ENCODE assay signal across 9 mouse cellular contexts in the genomic region with DNA sequence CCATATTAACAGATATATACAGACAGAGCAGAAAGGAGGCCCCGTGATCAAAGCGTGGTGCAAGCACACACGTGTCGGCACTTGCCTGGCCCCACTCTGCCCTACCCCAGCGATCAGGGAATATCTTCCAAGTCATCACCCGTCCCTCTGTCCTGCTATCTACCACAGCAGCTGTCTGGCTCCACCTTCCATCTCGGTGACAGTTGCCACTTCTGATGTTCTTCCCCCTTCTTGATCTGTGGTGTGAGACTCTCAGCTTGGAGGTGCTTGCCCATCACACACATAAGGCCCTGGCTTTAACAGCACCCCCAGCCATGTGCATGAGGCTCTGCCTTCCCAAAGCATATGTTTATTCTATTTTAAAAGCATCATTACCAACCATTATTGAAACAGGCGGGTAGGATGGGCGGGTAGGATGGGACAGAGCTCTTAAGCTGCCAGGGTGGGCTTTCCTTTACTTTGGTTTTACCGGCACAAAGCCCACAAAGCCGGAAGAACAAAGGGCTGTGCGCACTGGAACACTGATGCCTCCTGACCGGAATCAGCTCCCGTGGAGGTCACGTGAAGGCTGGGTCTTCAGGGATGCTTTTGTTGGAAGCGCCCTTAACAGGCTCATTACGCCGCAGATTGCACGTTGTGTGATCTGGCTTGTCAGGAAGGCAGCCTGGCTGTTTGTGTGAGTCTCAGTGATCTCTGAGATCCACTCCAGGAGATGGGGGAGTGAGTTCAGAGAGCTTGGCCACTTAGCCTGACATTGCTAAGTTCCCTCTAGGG. TPM values are rescaled to one million over a fixed set of nuclear protein-coding genes. Genes with fewer than 3 reads are reported as not detected.
DNase-seq lines count a peak whose midpoint lies in the region; ATAC-seq lines count a peak whose summit lies in the region.
"Had no signal": no experiment of that assay in that cellular context is flagged by ENCODE, and none has a peak within 500 bp of the region (broad histone marks: within the 10 kb centered on the region; RNA-seq: fewer than 3 reads in every experiment).

No protein-coding gene starts in this region.

- H3K36me3 ChIP-seq in hindbrain, embryonic 12.5 days = no peaks in the 10 kb centered on the region
- no peaks in the 10 kb centered on the region for H3K36me3 ChIP-seq in midbrain, embryonic 15.5 days (replicated peaks)
- no peaks in the 10 kb centered on the region for H3K36me3 ChIP-seq in kidney, embryonic 16.5 days (ENCODE audit: insufficient read depth, low read length)

- ATAC-seq in hindbrain, embryonic 12.5 days (ENCODE audit: low FRiP score) = peak; percentile 65
- ATAC-seq in midbrain, embryonic 15.5 days (replicated peaks) = peak; percentile 77
- no peak for ATAC-seq in activated CD4-positive, CD25-positive, alpha-beta regulatory T cell, adult 4 months
- ATAC-seq in kidney, embryonic 16.5 days (ENCODE audit: low FRiP score, low TSS enrichment) = no peak

- peak; percentile 97 for DNase-seq in MEL-GATA-1-ER (ENCODE audit: extremely low read depth, low read depth)
- peak; percentile 84 for DNase-seq in c-Kit-positive CD71-positive TER-119-positive erythroid progenitor cells, embryonic 14.5 days (ENCODE audit: low spot score)
- DNase-seq in lung, postnatal 14 days = no peak
- no peak for DNase-seq in layer of hippocampus, adult 11-12 months (ENCODE audit: low spot score)

- 37% methylated on average over 19 of the region's 19 CpGs for WGBS in hindbrain, embryonic 12.5 days
- WGBS in midbrain, embryonic 15.5 days = 21% methylated on average over 19 of the region's 19 CpGs
- 41% methylated on average over 19 of the region's 19 CpGs for WGBS in kidney, embryonic 16.5 days

- peak overlapping the region; percentile 23 for H3K9ac ChIP-seq in hindbrain, embryonic 12.5 days
- H3K9ac ChIP-seq in midbrain, embryonic 15.5 days = no peak overlapping the region
- no peak overlapping the region for H3K9ac ChIP-seq in kidney, embryonic 16.5 days (replicated peaks; ENCODE audit: low read length)

- no peak overlapping the region for H3K4me3 ChIP-seq in hindbrain, embryonic 12.5 days
- no peak overlapping the region for H3K4me3 ChIP-seq in midbrain, embryonic 15.5 days
- H3K4me3 ChIP-seq in kidney, embryonic 16.5 days (ENCODE audit: low read length) = no peak overlapping the region

- H3K27me3 ChIP-seq in hindbrain, embryonic 12.5 days = no peaks in the 10 kb centered on the region
- no peaks in the 10 kb centered on the region for H3K27me3 ChIP-seq in midbrain, embryonic 15.5 days (replicated peaks)
- H3K27me3 ChIP-seq in kidney, embryonic 16.5 days (ENCODE audit: insufficient read depth, low read length) = no peaks in the 10 kb centered on the region

- H3K9me3 ChIP-seq in hindbrain, embryonic 12.5 days (replicated peaks) = no peaks in the 10 kb centered on the region
- H3K9me3 ChIP-seq in midbrain, embryonic 15.5 days = no peaks in the 10 kb centered on the region
- H3K9me3 ChIP-seq in kidney, embryonic 16.5 days (ENCODE audit: low read length) = no peaks in the 10 kb centered on the region

- H3K4me1 ChIP-seq in hindbrain, embryonic 12.5 days = peaks cover 35% of the 10 kb centered on the region
- H3K4me1 ChIP-seq in midbrain, embryonic 15.5 days = peaks cover 28% of the 10 kb centered on the region
- H3K4me1 ChIP-seq in kidney, embryonic 16.5 days (ENCODE audit: insufficient read depth, low read length) = peaks cover 33% of the 10 kb centered on the region

- peak overlapping the region; percentile 34 for H3K4me2 ChIP-seq in hindbrain, embryonic 12.5 days (replicated peaks)
- H3K4me2 ChIP-seq in midbrain, embryonic 15.5 days = peak overlapping the region; percentile 37
- H3K4me2 ChIP-seq in kidney, embryonic 16.5 days (replicated peaks; ENCODE audit: low read depth, low read length) = no peak overlapping the region

- H3K27ac ChIP-seq in hindbrain, embryonic 12.5 days = peak overlapping the region; percentile 74
- H3K27ac ChIP-seq in midbrain, embryonic 15.5 days = peak overlapping the region; percentile 31
- H3K27ac ChIP-seq in kidney, embryonic 16.5 days (ENCODE audit: low read length) = no peak overlapping the region
- H3K27ac ChIP-seq: kidney, postnatal 0 days had no signal

RNA-seq across cellular contexts. Expression of gene Chst11, which starts 34.4 kb away (rescaled TPM):
- polyA plus RNA-seq in hindbrain, embryonic 12.5 days (2016; fragmentation: Nextera tagmentation; extraction: Ambion mirVana) = 2.5 and 2.7 TPM in 2 replicates
- polyA plus RNA-seq in midbrain, embryonic 15.5 days (2015; fragmentation: Nextera tagmentation; extraction: Ambion mirVana) = 3.8 and 4.1 TPM in 2 replicates
- polyA plus RNA-seq in activated CD4-positive, CD25-positive, alpha-beta regulatory T cell, adult 4 months (2017; shearing (Covaris generic)) = under 1 TPM; 0.53 to 0.78 TPM
- 4.8 and 5.2 TPM in 2 replicates for polyA plus RNA-seq in kidney, embryonic 16.5 days (2015; fragmentation: Nextera tagmentation; extraction: Ambion mirVana)

Comparison
In these comparisons a context has a peak if more than half of its experiments do, and no peak if none do; other contexts are left out.
1. DNase-seq: peak in MEL-GATA-1-ER (single experiment) and c-Kit-positive CD71-positive TER-119-positive erythroid progenitor cells, embryonic 14.5 days (single experiment); none in lung, postnatal 14 days (single experiment) and layer of hippocampus, adult 11-12 months (single experiment).
2. ATAC-seq: peak in hindbrain, embryonic 12.5 days (single experiment) and midbrain, embryonic 15.5 days (single experiment); none in activated CD4-positive, CD25-positive, alpha-beta regulatory T cell, adult 4 months (single experiment) and kidney, embryonic 16.5 days (single experiment).